Mouse (Mus musculus): ENCODE data around the gene Trdn.

The Trdn gene

GRCm38 (mm10) chr10:33370534-33370933 is 290.2 kb downstream of the Trdn start:
- DNase-seq (ENCODE audit: low read depth, low spot score): no peak

DNA sequence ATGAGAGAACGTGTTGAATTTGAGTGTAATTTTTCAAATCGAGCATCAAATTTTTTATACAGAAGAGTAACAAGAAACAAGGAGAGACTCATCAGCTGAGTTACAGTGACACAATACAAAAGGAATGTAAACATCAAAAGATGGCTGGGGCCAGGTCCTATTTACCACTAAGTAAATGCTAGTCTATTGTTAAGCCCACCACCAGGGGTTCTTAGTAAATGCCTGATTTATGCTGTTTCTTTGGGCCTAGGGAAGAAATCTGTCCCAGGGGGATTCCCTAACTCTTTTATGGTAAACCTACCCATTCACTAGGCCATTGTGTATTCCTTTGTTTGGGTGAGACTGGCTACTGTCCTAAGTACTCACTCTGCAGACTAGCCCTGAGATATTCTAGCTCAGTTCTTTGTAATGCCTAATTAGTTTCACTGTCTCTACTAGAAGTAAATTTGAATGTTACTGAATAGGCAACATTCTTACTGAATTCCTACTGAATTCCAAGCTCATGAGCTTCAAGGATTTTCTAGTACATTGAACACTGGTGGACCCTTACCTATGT is 295.2 kb downstream of the Trdn start:
- no peak for DNase-seq (ENCODE audit: low read depth, low spot score)
